Mouse (Mus musculus) adipocyte (in vitro differentiated cells): ENCODE results near the gene Pecam1.
"Not testable (repeated sequence)": the region's sequence is repeated elsewhere in the genome, so short reads cannot be mapped to it uniquely, and the experiment has no call there.

Source experiments
- DNase-seq: peaks from one replicate; pipeline ENCODE4 v3.0.0-alpha.2; 2016; ENCODE audit warnings: low spot score

Gene Pecam1

DNA sequence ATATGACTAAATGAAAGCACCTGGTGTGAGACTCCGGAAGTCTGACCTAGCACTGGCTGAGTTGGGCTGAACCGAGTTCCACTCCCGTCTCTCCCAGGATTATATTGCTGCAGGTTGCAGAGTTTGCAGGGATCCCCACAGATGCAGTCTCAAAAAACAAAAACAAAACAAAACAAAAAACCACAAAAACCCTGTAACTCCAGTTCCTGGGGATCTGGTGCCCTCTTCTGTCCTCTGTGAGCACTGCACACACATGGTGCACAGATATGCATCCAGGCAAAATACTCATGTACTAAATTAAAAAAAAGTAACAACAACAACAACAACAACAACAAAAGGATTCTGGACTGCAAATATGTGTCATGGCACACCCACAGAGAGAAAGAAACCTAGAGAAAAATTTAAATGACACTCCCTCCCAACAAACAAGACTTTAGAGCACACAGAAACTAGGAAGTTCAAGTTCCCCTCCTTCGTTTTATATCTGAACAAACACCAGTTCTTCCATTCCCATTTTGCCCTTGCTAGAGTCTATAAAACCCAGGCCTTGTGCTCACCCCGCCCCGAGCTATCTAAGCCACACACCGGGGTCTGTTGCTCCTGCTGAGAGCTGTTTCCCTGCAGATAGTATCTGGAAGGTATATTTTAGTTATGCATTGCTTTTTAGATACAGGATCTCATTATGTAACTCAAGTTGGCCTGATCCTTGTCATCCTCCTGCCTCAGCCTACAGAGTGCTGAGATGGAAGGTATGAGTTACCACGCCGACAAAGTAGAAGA, 20.0 kb upstream of the Pecam1 start:
- no peak for DNase-seq

DNA sequence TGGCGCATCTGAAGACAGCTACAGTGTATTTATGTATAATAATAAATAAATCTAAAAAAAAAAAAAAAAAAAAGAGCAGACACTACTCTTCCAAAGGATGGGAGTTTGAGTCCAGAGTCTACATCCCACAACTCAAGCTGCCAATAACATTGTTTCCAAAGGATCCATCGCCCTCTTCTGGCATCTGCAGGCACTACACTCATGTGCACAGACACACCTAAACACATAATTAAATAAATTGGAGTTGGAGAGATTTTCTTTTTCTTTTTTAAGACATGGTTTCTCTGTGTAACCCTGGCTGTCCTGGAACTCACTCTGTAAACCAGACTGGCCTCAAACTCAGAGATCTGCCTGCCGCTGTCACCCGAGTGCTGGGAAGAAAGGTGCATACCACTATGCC, 17.1 kb upstream of the Pecam1 start:
- DNase-seq: no peak

DNA sequence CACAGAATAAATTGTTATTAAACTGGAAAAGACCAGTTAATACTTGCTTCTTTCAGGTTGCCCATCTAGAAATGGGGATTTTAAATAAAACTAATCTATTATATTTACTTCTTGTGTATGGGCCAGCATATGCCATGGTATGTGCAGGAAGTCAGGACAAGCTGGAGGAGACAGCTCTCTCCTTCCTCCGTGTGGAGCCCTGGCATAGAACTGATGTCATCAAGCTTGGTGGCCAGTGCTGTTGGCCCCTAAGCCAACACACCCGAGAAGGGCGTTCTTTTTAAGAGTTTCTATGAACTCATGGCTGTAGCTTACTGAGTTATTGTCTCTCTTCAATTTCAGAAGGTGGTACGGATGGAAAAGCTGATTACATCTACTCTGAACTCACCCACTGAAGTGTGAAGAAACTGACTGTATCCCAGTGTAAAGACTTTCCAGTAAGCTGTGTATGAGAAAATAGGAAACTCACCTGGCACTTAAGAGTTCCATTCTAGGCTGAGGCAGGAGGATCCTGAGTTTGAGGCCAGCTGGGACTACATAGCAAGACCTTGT, 16.3 kb upstream of the Pecam1 start:
- DNase-seq: no peak

- no peak for DNase-seq
These were observed 12.4 kb upstream of the Pecam1 start for GRCm38 (mm10) chr11:106762800-106763185.

- no peak for DNase-seq
These were observed 11.8 kb upstream of the Pecam1 start for GRCm38 (mm10) chr11:106762139-106762799.

DNA sequence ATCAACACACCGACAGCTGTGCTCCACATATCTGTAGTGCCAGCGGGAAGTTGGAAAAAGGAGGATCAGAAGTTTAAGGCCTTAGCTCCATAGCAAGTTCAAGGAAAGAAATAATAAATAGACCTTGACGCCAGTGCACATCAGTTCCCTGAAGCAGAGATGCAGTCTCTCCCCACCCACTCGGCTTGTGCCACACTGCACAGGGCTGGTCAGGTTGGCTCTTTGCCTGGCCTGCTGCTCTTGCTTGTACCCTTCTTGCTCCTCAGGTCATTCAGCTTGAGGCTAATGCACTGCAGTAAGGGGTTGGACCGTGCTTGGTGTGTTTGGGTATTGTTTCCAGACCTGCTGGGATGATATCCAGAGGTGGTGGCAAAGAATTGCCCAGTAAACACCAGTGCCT, 10.1 kb upstream of the Pecam1 start:
- DNase-seq: no peak

GRCm38 (mm10) chr11:106759028-106759427, 8.6 kb upstream of the Pecam1 start:
- no peak for DNase-seq

DNA sequence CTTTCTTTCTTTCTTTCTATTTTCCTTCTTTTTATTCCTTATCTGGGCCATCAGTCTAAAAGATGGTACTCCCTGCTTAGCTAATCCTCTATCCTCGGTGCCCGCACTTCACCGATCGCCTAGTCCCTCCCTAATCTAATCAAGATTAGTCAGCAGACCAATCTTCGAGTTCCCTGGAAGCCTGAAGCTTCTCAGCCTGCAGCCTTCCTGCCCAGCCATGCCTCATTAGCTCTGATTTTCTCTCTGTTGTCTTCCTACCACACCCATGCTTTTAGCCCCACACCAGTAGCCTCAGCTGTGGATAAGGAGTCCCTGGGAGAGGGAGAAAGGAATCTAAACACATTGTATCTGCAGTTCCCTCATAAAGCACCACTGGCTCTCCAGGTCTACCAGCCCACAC, 5.2 kb upstream of the Pecam1 start:
- DNase-seq: no peak

- DNase-seq: no peak
These were observed 2.9 kb upstream of the Pecam1 start for GRCm38 (mm10) chr11:106753314-106753713.

DNA sequence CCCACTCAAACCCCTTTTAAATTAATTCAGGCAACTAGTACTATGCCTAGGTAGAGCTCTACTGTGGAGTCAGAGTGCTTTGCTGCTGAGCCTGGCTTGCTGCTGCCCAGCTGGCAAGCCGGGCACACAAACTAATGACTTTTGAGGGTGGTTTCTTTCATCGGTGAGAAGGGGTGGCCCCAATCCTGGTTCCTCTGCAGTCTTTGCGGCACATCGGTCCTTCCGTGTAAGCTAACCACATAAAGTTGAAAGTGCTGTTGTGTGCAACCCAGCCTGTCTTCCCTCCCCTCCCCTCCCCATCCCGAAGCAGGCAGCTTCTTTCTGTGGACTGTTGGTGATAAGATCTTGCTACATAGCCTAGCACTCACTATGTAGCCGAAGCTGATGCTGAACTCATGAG, 1.7 kb upstream of the Pecam1 start:
- DNase-seq: no peak

- DNase-seq: no peak
These were observed 901 bp upstream of the Pecam1 start, which contains the start of gene Milr1 for GRCm38 (mm10) chr11:106751039-106752018. Gene Milr1, plus strand, starts transcription at chr11:106751226.

DNA sequence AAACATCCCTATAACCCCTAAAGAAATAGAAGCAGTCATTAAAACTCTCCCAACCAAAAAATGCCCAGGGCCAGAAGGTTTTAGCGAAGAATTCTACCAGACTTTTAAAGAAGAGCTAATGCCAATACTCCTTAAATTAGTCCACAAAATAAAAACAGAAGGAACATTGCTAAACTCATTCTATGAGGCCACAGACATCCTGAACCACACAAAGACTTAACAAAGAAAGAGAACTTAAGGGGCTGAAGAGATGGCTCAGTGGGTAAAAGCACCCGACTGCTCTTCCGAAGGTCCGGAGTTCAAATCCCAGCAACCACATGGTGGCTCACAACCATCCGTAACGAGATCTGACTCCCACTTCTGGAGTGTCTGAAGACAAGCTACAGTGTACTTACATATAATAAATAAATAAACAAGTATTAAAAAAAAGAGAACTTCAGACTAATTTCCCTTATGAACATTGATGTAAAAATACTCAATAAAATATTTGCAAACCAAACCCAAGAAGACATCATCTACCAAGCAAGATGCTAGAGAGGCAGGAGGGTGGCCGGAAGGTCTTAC, 789 bp downstream of the Pecam1 start:
- DNase-seq: not testable (repeated sequence)

DNA sequence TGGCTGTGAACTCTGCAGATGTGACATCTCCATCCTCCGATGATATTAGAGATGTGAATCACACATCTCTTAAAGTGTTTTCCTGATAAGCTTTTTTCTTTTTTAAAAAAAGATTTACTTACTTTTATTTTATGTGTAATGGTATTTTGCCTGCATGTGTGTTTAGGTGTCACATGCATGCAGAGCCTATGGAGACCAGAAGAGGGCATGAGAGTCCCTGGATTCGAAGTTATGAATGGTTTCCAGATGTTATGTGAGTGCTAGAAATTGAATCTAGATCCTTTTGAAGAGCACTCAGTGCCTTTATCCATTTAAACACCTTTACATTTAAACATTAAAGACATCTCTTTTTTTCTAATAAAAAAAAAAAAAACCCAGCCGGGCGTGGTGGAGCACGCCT, 5.5 kb downstream of the Pecam1 start:
- DNase-seq: no peak

GRCm38 (mm10) chr11:106742388-106742841, 8.0 kb downstream of the Pecam1 start:
- DNase-seq: peak; percentile 79

GRCm38 (mm10) chr11:106741826-106742225, 8.6 kb downstream of the Pecam1 start:
- no peak for DNase-seq

DNA sequence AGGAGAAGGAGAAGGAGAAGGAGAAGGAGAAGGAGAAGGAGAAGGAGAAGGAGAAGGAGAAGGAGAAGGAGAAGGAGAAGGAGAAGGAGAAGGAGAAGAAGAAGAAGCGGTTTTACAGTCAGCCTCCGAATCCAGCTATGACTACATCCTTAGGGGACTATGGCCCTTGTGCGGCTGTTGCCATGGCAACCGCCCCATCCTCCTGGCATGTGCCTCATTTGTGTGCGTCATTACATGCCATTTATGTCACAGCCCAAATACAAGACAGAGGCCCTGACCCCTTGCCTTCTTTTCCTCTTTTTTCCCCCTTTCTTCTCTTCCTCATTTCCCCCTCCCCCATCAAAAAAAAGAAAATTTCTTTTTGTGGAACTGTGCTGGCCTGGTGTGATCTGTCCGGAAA, 9.2 kb downstream of the Pecam1 start:
- DNase-seq: no peak

DNA sequence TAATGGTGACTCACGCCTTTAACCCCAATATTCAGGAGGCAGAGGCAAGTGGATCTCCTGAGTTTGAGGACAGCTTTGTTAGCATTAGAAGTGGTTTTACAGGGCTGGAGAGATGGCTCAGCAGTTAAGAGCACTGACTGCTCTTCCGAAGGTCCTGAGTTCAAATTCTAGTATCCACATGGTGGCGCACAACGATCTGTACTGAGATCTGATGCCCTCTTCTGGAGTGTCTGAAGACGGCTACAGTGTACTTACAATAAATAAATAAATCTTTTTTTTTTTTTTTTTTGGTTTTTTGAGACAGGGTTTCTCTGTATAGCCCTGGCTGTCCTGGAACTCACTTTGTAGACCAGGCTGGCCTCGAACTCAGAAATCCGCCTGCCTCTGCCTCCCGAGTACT, 9.7 kb downstream of the Pecam1 start:
- not testable (repeated sequence) for DNase-seq

DNA sequence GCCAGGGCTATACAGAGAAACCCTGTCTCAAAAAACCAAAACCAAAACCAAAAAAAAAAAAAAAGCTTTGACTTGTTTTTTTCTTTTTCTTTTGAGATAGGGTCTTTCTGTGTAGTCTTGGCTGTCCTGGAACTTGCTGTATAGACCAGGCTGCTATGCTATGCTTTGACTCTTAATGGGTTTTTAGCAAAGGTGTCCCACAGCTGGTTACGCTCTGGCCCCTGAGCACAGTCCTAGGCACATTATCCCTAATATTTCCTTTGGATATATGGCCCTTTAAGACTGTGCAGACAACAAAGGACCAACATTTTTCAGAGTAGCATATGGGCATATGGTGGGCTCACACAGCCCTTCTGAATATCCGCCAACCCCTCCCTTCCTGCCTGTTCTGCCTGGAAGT, 11.3 kb downstream of the Pecam1 start:
- DNase-seq: no peak

DNA sequence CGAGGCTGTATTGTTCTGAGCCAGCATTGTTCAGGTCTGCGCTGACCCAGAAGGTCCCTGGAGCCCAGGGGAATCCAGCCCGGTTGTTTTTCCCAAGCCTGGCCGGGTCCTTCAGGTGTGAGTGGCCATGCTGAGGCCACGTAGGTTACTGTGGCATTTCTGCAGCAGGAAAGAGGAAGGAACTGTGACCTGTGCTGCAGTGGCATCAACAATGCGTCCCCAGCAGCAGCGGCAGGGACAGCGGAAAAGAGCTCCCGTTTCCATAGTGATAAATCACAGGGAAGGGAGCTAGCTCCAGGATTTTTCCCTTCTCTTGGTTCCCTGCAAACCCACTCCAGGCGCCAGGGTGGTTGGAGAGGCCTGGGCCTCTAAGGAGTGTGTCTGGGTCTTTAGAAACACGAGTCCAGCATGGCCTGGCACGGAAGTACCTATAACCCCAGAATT, 13.2 kb downstream of the Pecam1 start:
- DNase-seq: no peak

GRCm38 (mm10) chr11:106736614-106737013, 13.8 kb downstream of the Pecam1 start:
- DNase-seq: no peak

DNA sequence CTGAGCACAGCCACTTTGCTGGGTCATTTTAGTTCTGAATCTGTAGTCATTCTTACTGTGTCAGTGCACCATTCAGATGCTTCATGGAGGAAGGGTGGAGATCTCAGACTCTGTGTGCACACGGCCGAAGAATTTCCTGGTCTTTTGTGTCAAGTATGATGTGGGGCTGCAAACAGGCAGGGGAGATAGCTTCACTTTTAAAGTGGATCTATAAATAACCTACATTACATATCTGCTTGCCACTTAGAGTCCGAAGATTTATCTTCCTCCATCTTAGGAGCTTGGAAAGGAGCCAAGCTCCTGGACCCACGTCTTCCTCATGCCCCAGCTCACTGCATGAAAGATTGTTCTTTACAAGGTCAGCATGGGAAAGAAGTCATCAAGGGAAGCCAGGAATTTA, 19.7 kb downstream of the Pecam1 start:
- no peak for DNase-seq

- no peak for DNase-seq
These were observed 20.8 kb downstream of the Pecam1 start for GRCm38 (mm10) chr11:106729656-106730055.
